Mouse (Mus musculus) mouse embryonic stem cell (cell line): ENCODE measurements around the gene Arhgef7.
"Not testable (repeated sequence)": the region's sequence is repeated elsewhere in the genome, so short reads cannot be mapped to it uniquely, and the experiment has no call there.

Source experiments
- in situ Hi-C, 2 experiments: fragments of 300-500 bp; cut with MboI; formaldehyde crosslinking; loops; 1 replicate in 1 of 2; 3 replicates in 1 of 2; pipeline ENCODE4 v1.14.3; 2019 to 2020; ENCODE audit warnings: low sequenced_read_pairs in 2 of 2, low pct_unique_long_range_greater_than_20kb in 1 of 2, mixed read lengths in 1 of 2; ENCODE audit not compliant: unreplicated experiment in 1 of 2

Gene Arhgef7

DNA sequence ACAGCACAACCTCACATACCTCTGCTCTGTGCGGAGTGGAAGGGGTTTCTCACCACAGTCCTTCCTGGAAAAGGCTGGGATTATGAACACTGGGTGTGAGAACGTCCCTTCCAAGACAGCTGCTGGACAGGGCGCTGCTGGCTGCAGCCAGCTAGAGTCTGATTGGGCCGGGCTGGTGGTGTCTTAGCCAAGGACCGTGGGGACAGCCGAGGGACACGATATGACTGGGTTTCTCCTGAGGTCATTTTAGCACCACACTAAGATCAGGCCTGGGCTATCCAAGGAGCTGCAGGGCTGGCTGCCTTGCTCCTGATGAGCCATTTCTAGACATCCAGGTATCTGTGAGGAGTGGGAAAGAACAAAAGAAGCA, 116.8 kb downstream of the Arhgef7 start:
- in situ Hi-C loops = no loop called here

DNA sequence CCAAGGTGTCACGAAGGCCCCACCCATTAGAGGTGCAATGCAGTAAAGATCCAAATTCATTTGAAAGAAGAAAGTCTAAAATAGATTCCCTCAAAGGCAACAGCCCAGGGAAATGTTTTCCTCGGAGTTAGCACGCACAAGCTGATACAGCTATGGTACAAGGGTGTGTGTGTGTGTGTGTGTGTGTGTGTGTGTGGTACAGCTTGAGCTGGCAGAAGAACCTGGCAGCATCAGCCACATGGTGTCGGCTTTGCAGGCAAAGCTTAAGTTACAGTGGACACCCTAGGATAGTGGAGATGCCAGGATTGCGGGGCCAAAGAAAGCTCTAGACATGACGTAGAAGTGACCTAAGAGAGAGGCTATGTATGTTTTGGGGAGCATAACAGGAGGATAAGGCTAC, 119.3 kb downstream of the Arhgef7 start:
- in situ Hi-C loops = no loop called here

DNA sequence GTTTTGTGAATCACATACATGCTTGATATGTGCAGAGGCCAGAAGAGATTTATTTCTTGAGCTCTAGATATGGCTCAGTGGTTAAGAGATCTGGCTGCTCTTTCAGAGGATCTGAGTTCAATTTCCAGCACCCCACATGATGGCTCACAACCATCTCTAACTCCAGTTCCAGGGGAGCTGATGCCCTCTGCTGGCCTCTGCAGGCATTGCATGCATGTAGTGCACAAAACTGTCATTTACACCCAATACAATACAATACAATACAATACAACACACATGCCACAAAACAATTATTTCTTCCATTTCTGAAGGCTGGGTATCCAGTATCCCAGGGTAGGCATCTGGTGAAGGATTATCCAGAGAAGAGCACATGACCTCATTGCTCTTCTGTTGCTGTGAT, 140.3 kb downstream of the Arhgef7 start:
- in situ Hi-C loops = no loop called here

DNA sequence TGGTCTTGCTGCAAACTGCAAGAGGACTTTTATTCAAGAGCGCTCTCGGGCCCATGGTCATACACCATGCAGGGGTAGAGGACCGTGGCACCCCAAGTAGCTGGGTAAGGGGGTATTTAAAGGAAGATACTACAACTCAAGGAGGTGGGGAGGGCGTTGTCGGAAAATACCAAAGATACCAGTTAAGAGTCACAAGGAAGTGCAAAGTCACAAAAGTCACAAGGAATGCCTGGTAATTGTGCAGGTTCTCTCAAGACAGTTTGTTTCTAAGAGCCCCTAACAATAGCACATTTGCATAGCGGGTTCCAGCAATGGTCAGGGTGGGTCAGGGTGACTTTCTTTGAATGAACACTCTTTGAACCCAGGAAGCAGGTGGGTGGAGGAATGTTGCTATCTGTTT, 146.7 kb downstream of the Arhgef7 start:
- in situ Hi-C loops = not testable (repeated sequence)

DNA sequence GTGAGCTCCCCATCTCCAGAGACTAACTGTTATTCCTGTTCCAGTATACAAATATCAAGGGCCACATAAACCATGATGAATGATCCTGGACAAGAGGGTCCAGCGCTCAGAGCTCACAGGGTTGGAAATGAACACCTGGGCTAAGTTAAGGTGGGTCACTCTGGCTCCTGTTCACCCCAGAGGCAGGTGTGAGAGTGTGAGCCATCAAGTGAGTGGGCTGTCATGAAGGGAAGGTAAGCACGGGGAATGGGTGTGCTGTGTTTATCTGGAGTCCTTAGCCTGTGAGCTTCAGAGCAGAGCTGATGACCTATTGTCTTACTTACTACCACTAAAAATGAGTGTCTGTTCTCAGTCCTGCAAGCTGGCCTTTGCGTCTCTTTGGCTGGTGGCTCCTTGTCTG, 157.1 kb downstream of the Arhgef7 start:
- in situ Hi-C loops = no loop called here
